Mouse (Mus musculus) midbrain, embryonic 11.5 days (tissue): ENCODE data around the gene Ifnar2. TPM values are rescaled to one million over a fixed set of nuclear protein-coding genes. Genes with fewer than 3 reads are reported as not detected.

Source experiments
- ATAC-seq: fragments of 200-750 bp; cut with Nextera tagmentation; 2 replicates; pipeline ENCODE4 v1.8.0; 2017; ENCODE audit warnings: moderate TSS enrichment, moderate library complexity; ENCODE audit not compliant: low FRiP score
- DNase-seq: peaks from one replicate; pipeline ENCODE4 v3.0.0; 2015; ENCODE audit warnings: low spot score; ENCODE audit errors: missing footprints
- H3K27ac ChIP-seq: fragments of 300-500 bp; sonication (generic); 2 replicates; pipeline ENCODE4 v1.5.1; 2014; ENCODE audit warnings: low read depth, low read length
- H3K27me3 ChIP-seq: fragments of 300-500 bp; sonication (generic); 2 replicates; pipeline ENCODE4 v1.6.1; 2014; ENCODE audit warnings: mild to moderate bottlenecking, low read length, moderate library complexity, mixed read lengths; ENCODE audit not compliant: control insufficient read depth, insufficient read depth
- H3K36me3 ChIP-seq: fragments of 300-500 bp; sonication (generic); 2 replicates; pipeline ENCODE4 v1.6.1; 2014; ENCODE audit warnings: mild to moderate bottlenecking, low read length, moderate library complexity, mixed read lengths; ENCODE audit not compliant: control insufficient read depth, insufficient read depth
- H3K4me1 ChIP-seq: fragments of 300-500 bp; sonication (generic); 2 replicates; pipeline ENCODE4 v1.6.1; 2014; ENCODE audit warnings: low read length; ENCODE audit not compliant: control insufficient read depth, insufficient read depth
- H3K4me2 ChIP-seq: fragments of 300-500 bp; sonication (generic); 2 replicates; pipeline ENCODE4 v1.6.1; 2014; ENCODE audit warnings: mild to moderate bottlenecking, moderate library complexity
- H3K4me3 ChIP-seq: fragments of 300-500 bp; sonication (generic); 2 replicates; pipeline ENCODE4 v1.5.1; 2014; ENCODE audit warnings: low read depth, low read length
- H3K9ac ChIP-seq: fragments of 300-500 bp; sonication (generic); 2 replicates; pipeline ENCODE4 v1.6.1; 2014; ENCODE audit warnings: low read length
- H3K9me3 ChIP-seq: fragments of 300-500 bp; sonication (generic); 2 replicates; pipeline ENCODE4 v1.6.1; 2016; ENCODE audit warnings: low read length; ENCODE audit not compliant: control insufficient read depth
- WGBS: fragments of 180-500 bp; shearing (Covaris S2); extraction: QIAGEN DNeasy Blood & Tissue Kit; methylation state at CpG from one replicate; pipeline ENCODE4 v1.1.7; 2014; 5-methylcytosine and 5-hydroxymethylcytosine counted together
- polyA plus RNA-seq: library from polyadenylated mRNA; unstranded; fragments of >200 nt; fragmentation: Nextera tagmentation; extraction: Ambion mirVana; gene quantifications from 2 replicates; pipeline ENCODE4 v1.2.1, GENCODE M21; 2014

Gene Ifnar2
- polyA plus RNA-seq, 1 experiment from 2014 or later: 32.6 TPM

- 41% methylated on average over 8 of the region's 8 CpGs for WGBS
- no peaks in the 10 kb centered on the region for H3K27me3 ChIP-seq
- no peak overlapping the region for H3K27ac ChIP-seq
- ATAC-seq: no peak
- DNase-seq: peak; percentile 35
- H3K36me3 ChIP-seq: peaks cover 2% of the 10 kb centered on the region
- no peak overlapping the region for H3K4me2 ChIP-seq
- no peaks in the 10 kb centered on the region for H3K4me1 ChIP-seq
- no peak overlapping the region for H3K9ac ChIP-seq
- no peak overlapping the region for H3K4me3 ChIP-seq
- H3K9me3 ChIP-seq: no peaks in the 10 kb centered on the region
These were observed 23.2 kb downstream of the Ifnar2 start for GRCm38 (mm10) chr16:91395633-91396392.

DNA sequence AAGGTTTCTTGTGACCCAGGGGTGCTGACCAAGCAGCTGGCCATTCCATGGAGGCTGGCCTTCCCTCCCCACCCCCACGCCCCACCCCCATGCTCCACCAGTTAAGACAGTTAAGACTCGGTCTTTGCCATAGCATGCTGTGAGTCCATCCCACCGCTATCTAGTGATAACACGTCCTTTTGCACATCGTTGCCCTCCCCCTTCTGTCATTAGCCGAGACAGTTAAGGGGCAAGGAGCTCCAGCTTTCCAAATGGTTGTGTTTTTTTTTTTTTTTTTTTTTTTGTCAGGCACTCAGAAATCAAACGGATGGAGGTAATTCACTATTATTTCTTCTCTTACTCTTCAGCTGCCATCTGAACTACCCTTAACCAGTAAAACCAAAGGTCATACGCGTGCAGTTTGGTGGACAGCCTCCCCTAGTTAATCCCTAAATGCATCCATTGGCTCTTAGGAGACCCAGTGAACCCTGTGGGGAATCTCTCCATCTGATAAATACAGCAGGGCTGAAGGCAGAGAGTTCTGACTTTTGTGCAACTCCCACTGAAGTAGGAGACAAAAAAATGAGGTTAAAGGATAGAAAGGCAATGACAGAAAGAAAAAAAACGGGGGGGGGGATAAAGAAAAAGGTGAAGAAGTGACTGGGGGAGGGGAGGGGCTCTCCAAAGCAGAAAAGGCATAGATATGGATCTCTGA, 24.4 kb downstream of the Ifnar2 start:
- WGBS: 67% methylated on average over 10 of the region's 10 CpGs
- H3K9ac ChIP-seq: no peak overlapping the region
- H3K36me3 ChIP-seq: peaks cover 2% of the 10 kb centered on the region
- no peak overlapping the region for H3K4me2 ChIP-seq
- peak; percentile 60 for DNase-seq
- ATAC-seq: no peak
- no peaks in the 10 kb centered on the region for H3K9me3 ChIP-seq
- no peaks in the 10 kb centered on the region for H3K4me1 ChIP-seq
- H3K27ac ChIP-seq: no peak overlapping the region
- H3K4me3 ChIP-seq: no peak overlapping the region
- no peaks in the 10 kb centered on the region for H3K27me3 ChIP-seq

GRCm38 (mm10) chr16:91398030-91398429, 25.4 kb downstream of the Ifnar2 start:
- H3K27me3 ChIP-seq: no peaks in the 10 kb centered on the region
- H3K4me2 ChIP-seq: no peak overlapping the region
- DNase-seq (no peak), ATAC-seq (no peak)
- no peaks in the 10 kb centered on the region for H3K4me1 ChIP-seq
- no peak overlapping the region for H3K9ac ChIP-seq
- no peak overlapping the region for H3K4me3 ChIP-seq
- no peaks in the 10 kb centered on the region for H3K9me3 ChIP-seq
- 92% methylated on average over 12 of the region's 12 CpGs for WGBS
- no peaks in the 10 kb centered on the region; the same call in 1 of the 2 replicates for H3K36me3 ChIP-seq
- H3K27ac ChIP-seq: no peak overlapping the region

- no peaks in the 10 kb centered on the region for H3K27me3 ChIP-seq
- H3K4me1 ChIP-seq: no peaks in the 10 kb centered on the region
- H3K4me2 ChIP-seq: no peak overlapping the region
- 94% methylated on average over 7 of the region's 7 CpGs for WGBS
- peak; percentile 12 for DNase-seq
- H3K27ac ChIP-seq: no peak overlapping the region
- H3K4me3 ChIP-seq: no peak overlapping the region
- ATAC-seq: no peak
- no peaks in the 10 kb centered on the region for H3K9me3 ChIP-seq
- no peaks in the 10 kb centered on the region; the same call in 1 of the 2 replicates for H3K36me3 ChIP-seq
- H3K9ac ChIP-seq: no peak overlapping the region
These were observed 26.4 kb downstream of the Ifnar2 start for GRCm38 (mm10) chr16:91398944-91399343.

GRCm38 (mm10) chr16:91401569-91402165, 29.1 kb downstream of the Ifnar2 start:
- Histone ChIP-seq H3K9ac (no peak overlapping the region), H3K27me3 (no peaks in the 10 kb centered on the region), H3K4me2 (no peak overlapping the region), H3K4me1 (peaks cover 2% of the 10 kb centered on the region; the same call in 1 of the 2 replicates), H3K36me3 (no peaks in the 10 kb centered on the region; the same call in 1 of the 2 replicates), H3K4me3 (no peak overlapping the region), H3K9me3 (no peaks in the 10 kb centered on the region), H3K27ac (no peak overlapping the region)
- ATAC-seq (no peak), DNase-seq (no peak)
- 91% methylated on average over 6 of the region's 6 CpGs for WGBS

DNA sequence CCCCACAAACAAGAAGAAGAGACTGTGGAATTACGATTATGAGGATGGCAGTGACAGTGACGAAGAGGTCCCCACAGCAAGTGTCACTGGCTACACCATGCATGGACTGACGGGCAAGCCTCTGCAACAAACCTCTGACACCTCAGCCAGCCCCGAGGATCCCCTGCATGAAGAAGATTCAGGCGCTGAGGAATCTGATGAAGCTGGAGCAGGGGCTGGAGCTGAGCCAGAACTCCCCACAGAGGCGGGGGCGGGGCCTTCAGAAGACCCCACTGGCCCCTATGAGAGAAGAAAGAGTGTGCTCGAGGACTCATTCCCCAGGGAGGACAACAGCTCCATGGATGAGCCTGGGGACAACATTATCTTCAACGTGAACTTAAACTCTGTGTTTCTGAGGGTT, 31.2 kb downstream of the Ifnar2 start:
- no peak overlapping the region for H3K4me2 ChIP-seq
- WGBS: 87% methylated on average over 9 of the region's 9 CpGs
- H3K27ac ChIP-seq: no peak overlapping the region
- H3K36me3 ChIP-seq: no peaks in the 10 kb centered on the region; the same call in 1 of the 2 replicates
- H3K9ac ChIP-seq: no peak overlapping the region
- no peaks in the 10 kb centered on the region for H3K27me3 ChIP-seq
- DNase-seq (no peak), ATAC-seq (no peak)
- H3K4me3 ChIP-seq: no peak overlapping the region
- H3K4me1 ChIP-seq: peaks cover 3% of the 10 kb centered on the region; the same call in 1 of the 2 replicates
- no peaks in the 10 kb centered on the region for H3K9me3 ChIP-seq

GRCm38 (mm10) chr16:91404187-91404586, 31.6 kb downstream of the Ifnar2 start:
- Histone ChIP-seq H3K4me2 (no peak overlapping the region), H3K4me1 (peaks cover 3% of the 10 kb centered on the region; the same call in 1 of the 2 replicates), H3K27ac (no peak overlapping the region), H3K4me3 (no peak overlapping the region), H3K36me3 (no peaks in the 10 kb centered on the region; the same call in 1 of the 2 replicates), H3K27me3 (no peaks in the 10 kb centered on the region), H3K9me3 (no peaks in the 10 kb centered on the region), H3K9ac (no peak overlapping the region)
- ATAC-seq: no peak
- 94% methylated on average over 8 of the region's 8 CpGs for WGBS
- no peak for DNase-seq

- H3K9me3 ChIP-seq: no peaks in the 10 kb centered on the region
- no peak for ATAC-seq
- no peak overlapping the region for H3K4me2 ChIP-seq
- DNase-seq: no peak
- H3K9ac ChIP-seq: no peak overlapping the region
- H3K4me3 ChIP-seq: no peak overlapping the region
- peaks cover 3% of the 10 kb centered on the region; the same call in 1 of the 2 replicates for H3K4me1 ChIP-seq
- no peak overlapping the region for H3K27ac ChIP-seq
- no peaks in the 10 kb centered on the region; the same call in 1 of the 2 replicates for H3K36me3 ChIP-seq
- 71% methylated on average over 10 of the region's 10 CpGs for WGBS
- H3K27me3 ChIP-seq: no peaks in the 10 kb centered on the region
These were observed 32.4 kb downstream of the Ifnar2 start for GRCm38 (mm10) chr16:91404828-91405577.
